Mouse (Mus musculus) lung, postnatal 0 days (tissue): ENCODE results near the gene Mcub. TPM values are rescaled to one million over a fixed set of nuclear protein-coding genes. Genes with fewer than 3 reads are reported as not detected.

Source experiments
- ATAC-seq: fragments of 200-750 bp; cut with Nextera tagmentation; 2 replicates; pipeline ENCODE4 v1.8.0; 2017; ENCODE audit warnings: moderate library complexity
- DNase-seq: peaks from one replicate; pipeline ENCODE4 v3.0.0-alpha.2; 2016; ENCODE audit warnings: low spot score
- H3K27ac ChIP-seq: fragments of 300-500 bp; sonication (generic); 2 replicates; pipeline ENCODE4 v1.5.1; 2014; ENCODE audit warnings: antibody characterized with exemption, mild to moderate bottlenecking, low read length, mixed read lengths
- H3K27me3 ChIP-seq: fragments of 300-500 bp; sonication (generic); replicated peaks from 2 replicates; pipeline ENCODE4 v1.6.1; 2014; ENCODE audit warnings: low read length, mixed read lengths; ENCODE audit not compliant: insufficient read depth
- H3K36me3 ChIP-seq: fragments of 300-500 bp; sonication (generic); 2 replicates; pipeline ENCODE4 v1.6.1; 2014; ENCODE audit warnings: low read length, mixed read lengths; ENCODE audit not compliant: insufficient read depth
- H3K4me1 ChIP-seq: fragments of 300-500 bp; sonication (generic); 2 replicates; pipeline ENCODE4 v1.6.1; 2014; ENCODE audit warnings: antibody characterized with exemption, low read depth, low read length, mixed read lengths; ENCODE audit not compliant: insufficient read depth
- H3K4me2 ChIP-seq: fragments of 300-500 bp; sonication (generic); replicated peaks from 2 replicates; pipeline ENCODE4 v1.6.1; 2014; ENCODE audit warnings: low read depth, mild to moderate bottlenecking, low read length, moderate library complexity, mixed read lengths
- H3K4me3 ChIP-seq: fragments of 300-500 bp; sonication (generic); 2 replicates; pipeline ENCODE4 v1.5.1; 2014; ENCODE audit warnings: low read depth, low read length
- H3K9ac ChIP-seq: fragments of 300-500 bp; sonication (generic); replicated peaks from 2 replicates; pipeline ENCODE4 v1.6.1; 2014; ENCODE audit warnings: low read depth, mild to moderate bottlenecking
- H3K9me3 ChIP-seq: fragments of 300-500 bp; sonication (generic); 2 replicates; pipeline ENCODE4 v1.6.1; 2016; ENCODE audit warnings: low read length, mixed read lengths
- CTCF ChIP-seq: IDR thresholded peaks from 2 replicates; pipeline ENCODE4 v1.5.1; 2016; ENCODE audit warnings: antibody characterized with exemption, mild to moderate bottlenecking
- EP300 ChIP-seq: IDR thresholded peaks from 2 replicates; pipeline ENCODE4 v1.6.1; 2016; ENCODE audit warnings: antibody characterized with exemption, mild to moderate bottlenecking, control low read depth
- WGBS: fragments of 180-500 bp; shearing (Covaris S2); extraction: QIAGEN DNeasy Blood & Tissue Kit; methylation state at CpG from one replicate; pipeline ENCODE4 v1.1.7; 2014; 5-methylcytosine and 5-hydroxymethylcytosine counted together
- polyA plus RNA-seq: library from polyadenylated mRNA; unstranded; fragments of >200 nt; fragmentation: Nextera tagmentation; extraction: Ambion mirVana; gene quantifications from 2 replicates; pipeline ENCODE4 v1.2.1, GENCODE M21; 2015

Gene Mcub
- polyA plus RNA-seq, 1 experiment from 2014 or later, result 11.8 TPM

DNA sequence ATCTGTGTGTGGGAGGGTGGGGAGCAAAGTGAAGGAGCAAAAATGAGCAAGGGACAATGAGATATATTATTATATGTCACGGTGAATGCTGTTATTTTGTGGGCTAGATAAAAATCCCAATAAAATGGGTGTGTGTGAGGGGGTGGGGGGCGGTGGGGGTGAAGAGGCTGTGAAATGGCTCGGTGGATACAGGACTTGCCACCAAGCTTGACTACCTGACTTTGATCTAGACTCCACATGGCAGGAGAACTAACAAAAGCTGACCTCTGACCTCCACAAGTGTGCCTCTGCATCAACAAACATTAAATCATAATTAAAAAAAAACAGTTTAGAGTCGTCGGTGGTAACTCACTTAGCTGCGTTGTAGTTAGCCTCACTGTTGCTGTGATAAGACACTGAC is 9.5 kb upstream of the Mcub start:
- no peak for DNase-seq
- H3K36me3 ChIP-seq, result peaks cover 5% of the 10 kb centered on the region; the same call in 1 of the 2 replicates
- H3K4me1 ChIP-seq, result no peaks in the 10 kb centered on the region
- 27% methylated on average over 6 of the region's 6 CpGs for WGBS
- no peak overlapping the region for H3K4me3 ChIP-seq
- H3K4me2 ChIP-seq, result no peak overlapping the region
- H3K9ac ChIP-seq, result no peak overlapping the region
- no peak for ATAC-seq
- no peaks in the 10 kb centered on the region for H3K9me3 ChIP-seq
- no peaks in the 10 kb centered on the region for H3K27me3 ChIP-seq
- no peak overlapping the region for H3K27ac ChIP-seq
- TF ChIP-seq CTCF, result no peak
- TF ChIP-seq EP300, result no peak

DNA sequence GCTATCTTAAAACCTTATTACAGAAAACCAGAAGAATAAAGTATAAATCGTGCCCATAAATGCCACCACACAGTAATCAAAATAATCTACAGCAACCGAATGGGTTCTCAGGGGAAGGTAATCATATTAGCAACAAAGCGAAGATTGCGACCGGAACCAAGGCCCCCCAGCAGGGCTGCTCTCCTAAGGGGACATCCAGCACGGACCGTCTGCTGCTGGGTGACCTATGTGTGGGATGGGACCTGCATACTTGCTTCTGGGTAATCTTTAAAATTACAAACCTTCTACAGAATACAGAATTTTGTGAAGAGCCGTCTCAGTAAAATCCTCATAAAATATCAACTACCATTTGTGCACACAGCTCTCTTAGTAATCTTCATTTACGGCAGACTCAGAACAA is 8.7 kb upstream of the Mcub start:
- WGBS, result 89% methylated on average over 9 of the region's 9 CpGs

DNA sequence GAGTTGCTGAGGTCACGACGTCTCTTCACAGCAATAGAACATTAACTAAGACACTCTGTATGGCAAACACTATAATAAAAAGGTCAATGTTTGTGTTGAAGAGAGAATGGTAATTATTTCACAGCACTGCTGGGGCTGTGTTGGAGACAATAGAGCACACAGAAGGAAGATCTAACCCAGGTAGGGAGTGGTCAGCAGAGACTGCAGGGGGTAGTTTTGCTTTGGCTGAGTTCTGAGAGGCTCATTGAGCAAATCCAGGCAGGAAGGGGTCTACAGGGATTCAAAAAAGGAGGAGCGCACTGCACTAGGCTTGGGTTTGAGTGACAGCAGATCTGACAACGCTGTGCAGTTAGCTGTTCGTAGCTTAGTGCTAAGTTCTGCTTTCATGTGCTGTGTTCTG is 6.3 kb upstream of the Mcub start:
- H3K27me3 ChIP-seq, result no peaks in the 10 kb centered on the region
- ATAC-seq (no peak), DNase-seq (no peak)
- H3K4me1 ChIP-seq, result no peaks in the 10 kb centered on the region
- TF ChIP-seq CTCF (no peak), EP300 (no peak)
- H3K9me3 ChIP-seq, result no peaks in the 10 kb centered on the region
- no peak overlapping the region for H3K4me3 ChIP-seq
- 82% methylated on average over 5 of the region's 5 CpGs for WGBS
- H3K36me3 ChIP-seq, result no peaks in the 10 kb centered on the region
- H3K4me2 ChIP-seq, result no peak overlapping the region
- H3K9ac ChIP-seq, result no peak overlapping the region
- no peak overlapping the region for H3K27ac ChIP-seq

More for the DNA sequence above, 8.7 kb upstream of the Mcub start:
- Histone ChIP-seq H3K9ac (no peak overlapping the region), H3K27me3 (no peaks in the 10 kb centered on the region), H3K4me3 (no peak overlapping the region), H3K4me2 (no peak overlapping the region), H3K9me3 (no peaks in the 10 kb centered on the region), H3K27ac (no peak overlapping the region), H3K4me1 (no peaks in the 10 kb centered on the region), H3K36me3 (peaks cover 5% of the 10 kb centered on the region; the same call in 1 of the 2 replicates)
- ATAC-seq (no peak), DNase-seq (no peak)
- TF ChIP-seq CTCF (no peak), EP300 (no peak)

DNA sequence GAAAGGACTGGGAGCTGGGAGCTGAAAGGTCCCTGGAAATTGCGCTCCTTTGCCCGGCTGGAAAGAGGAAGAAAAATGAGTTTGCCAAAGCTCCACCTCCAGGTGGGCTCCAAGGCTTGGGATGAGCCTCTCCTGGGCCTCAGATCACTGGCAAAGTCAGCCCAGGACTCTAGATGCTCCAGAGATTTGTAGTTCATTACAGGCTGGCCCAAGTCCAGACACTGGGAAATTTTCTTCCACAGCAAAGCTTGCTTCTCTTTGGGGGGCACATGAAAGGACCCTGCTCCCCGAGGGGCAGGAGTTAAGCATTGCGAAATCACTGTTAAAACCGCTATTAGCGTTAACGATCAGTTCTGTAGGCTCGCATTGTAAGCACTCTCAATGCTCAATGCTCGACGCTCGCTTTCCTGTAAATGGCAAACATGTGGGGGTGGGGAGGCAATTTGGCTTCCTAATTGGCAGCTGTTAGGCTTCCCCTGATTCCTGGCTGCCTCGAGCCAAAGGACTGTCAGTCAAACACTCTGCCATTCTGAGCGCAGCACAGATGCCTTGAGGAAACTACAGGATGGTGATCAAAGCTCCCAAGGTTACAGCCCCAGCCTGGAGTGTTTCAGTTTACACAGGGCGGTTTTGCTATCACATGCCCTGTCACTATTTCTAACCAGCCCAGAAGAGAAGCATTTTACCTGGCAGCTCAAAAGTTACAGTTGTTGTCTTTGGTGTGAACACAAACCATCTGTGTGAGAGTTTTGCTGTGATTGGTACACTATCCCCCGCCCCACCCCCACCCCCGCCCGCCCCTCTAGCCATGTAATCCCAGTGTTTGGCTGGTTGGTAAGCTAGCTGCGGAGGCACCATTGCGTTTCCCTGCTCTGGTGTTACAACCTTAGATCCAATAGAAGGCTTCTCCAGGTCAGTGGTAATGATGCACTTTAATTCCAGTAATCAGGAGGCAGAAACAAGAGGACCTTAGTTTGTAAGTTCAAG is 816 bp upstream of the Mcub start:
- peak; percentile 34; the same call in 1 of the 2 replicates for ATAC-seq
- DNase-seq, result peak; percentile 67
- Histone ChIP-seq H3K4me1 (peaks cover 10% of the 10 kb centered on the region; the same call in 1 of the 2 replicates), H3K36me3 (no peaks in the 10 kb centered on the region), H3K27me3 (no peaks in the 10 kb centered on the region), H3K27ac (no peak overlapping the region), H3K4me2 (peak overlapping the region; percentile 98), H3K9ac (peak overlapping the region; percentile 16; the same call in 1 of the 2 replicates), H3K4me3 (peak overlapping the region; percentile 57), H3K9me3 (no peaks in the 10 kb centered on the region)
- 12% methylated on average over 19 of the region's 19 CpGs for WGBS
- TF ChIP-seq CTCF, result no peak
- TF ChIP-seq EP300, result no peak

DNA sequence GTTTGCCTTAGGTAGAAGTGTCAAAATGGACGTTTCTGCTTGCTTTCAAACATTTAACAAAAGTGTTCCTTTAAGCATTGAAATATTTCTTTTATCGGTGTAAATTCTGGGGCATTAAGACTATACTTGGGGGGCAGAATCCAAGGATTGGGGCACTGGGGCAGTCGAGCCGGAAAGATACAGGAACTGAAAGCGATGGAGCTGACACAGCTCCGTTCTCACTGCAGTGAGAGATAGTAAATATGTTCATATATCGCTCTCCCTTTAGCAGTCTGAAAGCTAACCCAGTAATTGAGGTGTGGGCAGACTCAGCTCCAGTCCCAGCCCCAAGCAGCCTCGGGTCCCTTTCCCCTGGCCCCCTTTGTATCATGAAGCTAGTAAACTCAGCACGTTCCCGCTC is 975 bp downstream of the Mcub start:
- Histone ChIP-seq H3K4me3 (peak overlapping the region; percentile 57), H3K4me1 (peaks cover 10% of the 10 kb centered on the region; the same call in 1 of the 2 replicates), H3K9ac (no peak overlapping the region), H3K36me3 (no peaks in the 10 kb centered on the region), H3K4me2 (peak overlapping the region; percentile 98), H3K9me3 (no peaks in the 10 kb centered on the region), H3K27me3 (no peaks in the 10 kb centered on the region), H3K27ac (no peak overlapping the region)
- 35% methylated on average over 10 of the region's 10 CpGs for WGBS
- TF ChIP-seq CTCF, result no peak
- TF ChIP-seq EP300, result no peak
- ATAC-seq (no peak), DNase-seq (no peak)

- WGBS, result 69% methylated on average over 9 of the region's 9 CpGs
- Histone ChIP-seq H3K9ac (no peak overlapping the region), H3K9me3 (no peaks in the 10 kb centered on the region), H3K4me2 (no peak overlapping the region), H3K4me1 (peaks cover 10% of the 10 kb centered on the region; the same call in 1 of the 2 replicates), H3K27ac (no peak overlapping the region), H3K36me3 (no peaks in the 10 kb centered on the region), H3K27me3 (no peaks in the 10 kb centered on the region), H3K4me3 (no peak overlapping the region)
- DNase-seq (no peak), ATAC-seq (no peak)
- TF ChIP-seq CTCF (no peak), EP300 (no peak)
These were observed 2.1 kb downstream of the Mcub start for GRCm38 (mm10) chr3:129967874-129968273.
